Mouse (Mus musculus): ENCODE measurements around the gene Akr1cl. TPM values are rescaled to one million over a fixed set of nuclear protein-coding genes. Genes with fewer than 3 reads are reported as not detected.
"Not testable (repeated sequence)": the region's sequence is repeated elsewhere in the genome, so short reads cannot be mapped to it uniquely, and the experiment has no call there.

Gene Akr1cl
- polyA plus RNA-seq, 1 experiment from 2014 or later: not detected

GRCm38 (mm10) chr1:65052140-65052539 lies 19.6 kb upstream of the Akr1cl start:
- no peaks in the 10 kb centered on the region for H3K27me3 ChIP-seq (ENCODE audit: insufficient read depth, low read length)
- H3K27ac ChIP-seq (ENCODE audit: low read depth): no peak overlapping the region
- no peak overlapping the region for H3K4me2 ChIP-seq (ENCODE audit: low read depth, low read length)
- TF ChIP-seq EP300 (IDR thresholded peaks at IDR 0.05; ENCODE audit: low read depth) (no peak), CTCF (IDR thresholded peaks at IDR 0.05; ENCODE audit: low read depth) (no peak)
- H3K9me3 ChIP-seq (ENCODE audit: low read length): no peaks in the 10 kb centered on the region
- H3K4me1 ChIP-seq (ENCODE audit: insufficient read depth): no peaks in the 10 kb centered on the region
- DNase-seq: no peak
- no peak for ATAC-seq
- no peak overlapping the region for H3K9ac ChIP-seq (replicated peaks)
- WGBS (ENCODE audit: insufficient replicate concordance): 39% methylated on average over 2 of the region's 2 CpGs
- no peak overlapping the region for H3K4me3 ChIP-seq (ENCODE audit: low read depth, low read length)
- no peaks in the 10 kb centered on the region for H3K36me3 ChIP-seq (replicated peaks; ENCODE audit: insufficient read depth, low read length)

- Histone ChIP-seq H3K27me3 (ENCODE audit: insufficient read depth, low read length) (no peaks in the 10 kb centered on the region), H3K4me2 (ENCODE audit: low read depth, low read length) (no peak overlapping the region), H3K9ac (replicated peaks) (no peak overlapping the region), H3K36me3 (replicated peaks; ENCODE audit: insufficient read depth, low read length) (no peaks in the 10 kb centered on the region), H3K4me1 (ENCODE audit: insufficient read depth) (no peaks in the 10 kb centered on the region), H3K4me3 (ENCODE audit: low read depth, low read length) (no peak overlapping the region), H3K27ac (ENCODE audit: low read depth) (no peak overlapping the region), H3K9me3 (ENCODE audit: low read length) (no peaks in the 10 kb centered on the region)
- no peak for DNase-seq
- WGBS (ENCODE audit: insufficient replicate concordance): 75% methylated on average over 7 of the region's 7 CpGs
- TF ChIP-seq CTCF (IDR thresholded peaks at IDR 0.05; ENCODE audit: low read depth) (no peak), EP300 (IDR thresholded peaks at IDR 0.05; ENCODE audit: low read depth) (no peak)
- no peak for ATAC-seq
These were observed 19.1 kb upstream of the Akr1cl start for GRCm38 (mm10) chr1:65051696-65052095.

- not testable (repeated sequence) for DNase-seq; H3K4me3 ChIP-seq (ENCODE audit: low read depth, low read length); H3K36me3 ChIP-seq (replicated peaks; ENCODE audit: insufficient read depth, low read length); H3K9ac ChIP-seq (replicated peaks); H3K27me3 ChIP-seq (ENCODE audit: insufficient read depth, low read length); ATAC-seq; H3K9me3 ChIP-seq (ENCODE audit: low read length); H3K27ac ChIP-seq (ENCODE audit: low read depth); H3K4me2 ChIP-seq (ENCODE audit: low read depth, low read length); H3K4me1 ChIP-seq (ENCODE audit: insufficient read depth)
- 76% methylated on average over 8 of the region's 12 CpGs for WGBS (ENCODE audit: insufficient replicate concordance)
These were observed 18.4 kb upstream of the Akr1cl start, which contains the start of gene Cryge for GRCm38 (mm10) chr1:65050952-65051351. Gene Cryge (minus strand): TSS chr1:65051149.

- no peaks in the 10 kb centered on the region for H3K4me1 ChIP-seq (ENCODE audit: insufficient read depth)
- no peak overlapping the region for H3K4me2 ChIP-seq (ENCODE audit: low read depth, low read length)
- H3K9me3 ChIP-seq (ENCODE audit: low read length): no peaks in the 10 kb centered on the region
- no peak overlapping the region for H3K9ac ChIP-seq (replicated peaks)
- H3K4me3 ChIP-seq (ENCODE audit: low read depth, low read length): no peak overlapping the region
- DNase-seq (no peak), ATAC-seq (no peak)
- no peaks in the 10 kb centered on the region for H3K27me3 ChIP-seq (ENCODE audit: insufficient read depth, low read length)
- TF ChIP-seq EP300 (IDR thresholded peaks at IDR 0.05; ENCODE audit: low read depth) (no peak), CTCF (IDR thresholded peaks at IDR 0.05; ENCODE audit: low read depth) (no peak)
- no peaks in the 10 kb centered on the region for H3K36me3 ChIP-seq (replicated peaks; ENCODE audit: insufficient read depth, low read length)
- H3K27ac ChIP-seq (ENCODE audit: low read depth): no peak overlapping the region
- 59% methylated on average over 12 of the region's 12 CpGs for WGBS (ENCODE audit: insufficient replicate concordance)
These were observed 16.2 kb upstream of the Akr1cl start for GRCm38 (mm10) chr1:65048781-65049180.

- no peak for ATAC-seq
- no peak for TF ChIP-seq EP300 (IDR thresholded peaks at IDR 0.05; ENCODE audit: low read depth)
- TF ChIP-seq CTCF (IDR thresholded peaks at IDR 0.05; ENCODE audit: low read depth): peak; percentile 71
- Histone ChIP-seq H3K4me3 (ENCODE audit: low read depth, low read length) (no peak overlapping the region), H3K36me3 (replicated peaks; ENCODE audit: insufficient read depth, low read length) (no peaks in the 10 kb centered on the region), H3K27me3 (ENCODE audit: insufficient read depth, low read length) (no peaks in the 10 kb centered on the region), H3K4me2 (ENCODE audit: low read depth, low read length) (no peak overlapping the region), H3K4me1 (ENCODE audit: insufficient read depth) (no peaks in the 10 kb centered on the region), H3K9me3 (ENCODE audit: low read length) (no peaks in the 10 kb centered on the region), H3K27ac (ENCODE audit: low read depth) (no peak overlapping the region), H3K9ac (replicated peaks) (no peak overlapping the region)
- 30% methylated on average over 8 of the region's 8 CpGs for WGBS (ENCODE audit: insufficient replicate concordance)
- no peak for DNase-seq
These were observed 14.0 kb upstream of the Akr1cl start for GRCm38 (mm10) chr1:65046401-65047109.

- Histone ChIP-seq H3K4me2 (ENCODE audit: low read depth, low read length) (no peak overlapping the region), H3K4me1 (ENCODE audit: insufficient read depth) (no peaks in the 10 kb centered on the region), H3K36me3 (replicated peaks; ENCODE audit: insufficient read depth, low read length) (no peaks in the 10 kb centered on the region), H3K27ac (ENCODE audit: low read depth) (no peak overlapping the region), H3K9ac (replicated peaks) (no peak overlapping the region), H3K27me3 (ENCODE audit: insufficient read depth, low read length) (no peaks in the 10 kb centered on the region), H3K9me3 (ENCODE audit: low read length) (no peaks in the 10 kb centered on the region), H3K4me3 (ENCODE audit: low read depth, low read length) (no peak overlapping the region)
- WGBS (ENCODE audit: insufficient replicate concordance): 66% methylated on average over 2 of the region's 2 CpGs
- ATAC-seq (no peak), DNase-seq (no peak)
- TF ChIP-seq CTCF (IDR thresholded peaks at IDR 0.05; ENCODE audit: low read depth): no peak
- no peak for TF ChIP-seq EP300 (IDR thresholded peaks at IDR 0.05; ENCODE audit: low read depth)
These were observed 10.9 kb upstream of the Akr1cl start for GRCm38 (mm10) chr1:65043433-65043832.

Measured in liver, postnatal 0 days (tissue).